Mouse (Mus musculus) heart, embryonic 12.5 days (tissue): Measurements from ENCODE around the gene Klf12. TPM values are rescaled to one million over a fixed set of nuclear protein-coding genes. Genes with fewer than 3 reads are reported as not detected.

Experiments used
- ATAC-seq: fragments of 200-750 bp; cut with Nextera tagmentation; 2 replicates; pipeline ENCODE4 v1.8.0; 2017; ENCODE audit warnings: moderate TSS enrichment, moderate library complexity; ENCODE audit not compliant: insufficient number of reproducible peaks, low FRiP score
- H3K27ac ChIP-seq: fragments of 300-500 bp; sonication (generic); 2 replicates; pipeline ENCODE4 v1.5.1; 2016; ENCODE audit warnings: mild to moderate bottlenecking, moderate library complexity; ENCODE audit not compliant: poor library complexity, severe bottlenecking
- H3K27me3 ChIP-seq: fragments of 300-500 bp; sonication (generic); replicated peaks from 2 replicates; pipeline ENCODE4 v1.6.1; 2016; ENCODE audit warnings: mild to moderate bottlenecking, moderate library complexity
- H3K36me3 ChIP-seq: fragments of 300-500 bp; sonication (generic); 2 replicates; pipeline ENCODE4 v1.6.1; 2016; ENCODE audit warnings: mild to moderate bottlenecking, moderate library complexity
- H3K4me1 ChIP-seq: fragments of 300-500 bp; sonication (generic); replicated peaks from 2 replicates; pipeline ENCODE4 v1.6.1; 2016; ENCODE audit warnings: mild to moderate bottlenecking
- H3K4me2 ChIP-seq: fragments of 300-500 bp; sonication (generic); 2 replicates; pipeline ENCODE4 v1.6.1; 2016; ENCODE audit warnings: mild to moderate bottlenecking, moderate library complexity
- H3K4me3 ChIP-seq: fragments of 300-500 bp; sonication (generic); 2 replicates; pipeline ENCODE4 v1.5.1; 2016; ENCODE audit warnings: mild to moderate bottlenecking
- H3K9ac ChIP-seq: fragments of 300-500 bp; sonication (generic); 2 replicates; pipeline ENCODE4 v1.6.1; 2016; ENCODE audit warnings: mild to moderate bottlenecking, moderate library complexity
- H3K9me3 ChIP-seq: fragments of 300-500 bp; sonication (generic); replicated peaks from 2 replicates; pipeline ENCODE4 v1.6.1; 2016; ENCODE audit warnings: mild to moderate bottlenecking, moderate library complexity
- whole genome bisulfite sequencing: fragments of 180-500 bp; shearing (Covaris S2); methylation state at CpG from one replicate; pipeline ENCODE4 v1.1.7; 2016; 5-methylcytosine and 5-hydroxymethylcytosine counted together
- polyA plus RNA-seq: library from polyadenylated mRNA; unstranded; fragments of >200 nt; fragmentation: Nextera tagmentation; extraction: Ambion mirVana; gene quantifications from 2 replicates; pipeline ENCODE4 v1.2.1, GENCODE M21; 2016

Gene Klf12
- polyA plus RNA-seq, 1 experiment from 2014 or later, result 4.5 TPM

DNA sequence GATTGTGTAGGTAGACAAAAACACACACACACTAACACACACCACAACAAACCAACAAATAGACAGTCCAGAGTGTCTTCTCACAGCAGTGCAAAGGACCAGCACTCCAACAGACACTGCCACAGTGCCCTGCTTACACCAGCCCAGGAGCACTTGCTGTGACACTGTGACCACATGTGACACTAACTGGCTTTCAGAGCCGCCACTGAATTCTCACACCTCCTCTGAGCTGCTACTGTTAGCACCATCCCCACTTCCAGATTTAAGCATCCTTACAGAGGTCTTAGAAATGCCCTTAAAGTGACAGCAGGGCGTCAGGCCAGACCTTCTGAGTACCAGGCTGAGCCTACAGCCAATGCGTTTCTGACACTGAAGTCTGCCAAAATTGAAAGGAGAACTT, 48.7 kb downstream of the Klf12 start:
- no peak for ATAC-seq
- H3K4me2 ChIP-seq, result no peak overlapping the region
- no peak overlapping the region for H3K4me3 ChIP-seq
- WGBS, result 24% methylated on average over 3 of the region's 3 CpGs
- no peak overlapping the region for H3K27ac ChIP-seq
- no peaks in the 10 kb centered on the region for H3K9me3 ChIP-seq
- H3K9ac ChIP-seq, result no peak overlapping the region
- peaks cover 23% of the 10 kb centered on the region for H3K4me1 ChIP-seq
- no peaks in the 10 kb centered on the region for H3K36me3 ChIP-seq
- no peaks in the 10 kb centered on the region for H3K27me3 ChIP-seq

DNA sequence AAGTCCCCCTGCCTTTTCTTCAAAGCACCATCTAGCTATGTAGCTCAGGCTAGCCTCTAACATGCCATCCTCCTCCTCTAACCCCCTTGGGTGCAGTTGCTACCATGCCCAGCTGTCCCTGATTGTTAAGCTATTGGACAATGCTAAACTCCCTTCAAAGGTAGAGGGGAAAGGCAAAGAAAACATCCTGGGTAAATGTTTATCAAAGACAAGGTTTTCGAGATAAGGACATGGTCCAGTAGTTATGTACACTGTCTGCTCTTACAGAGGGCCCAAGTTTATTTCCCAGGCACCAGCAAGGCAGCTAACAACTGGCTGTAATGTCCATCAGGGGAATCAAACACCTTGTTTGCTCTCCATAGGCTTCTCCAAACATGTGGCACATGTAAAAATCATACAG, 53.1 kb downstream of the Klf12 start:
- Histone ChIP-seq H3K27ac (no peak overlapping the region), H3K9ac (no peak overlapping the region), H3K9me3 (no peaks in the 10 kb centered on the region), H3K4me1 (peaks cover 18% of the 10 kb centered on the region), H3K27me3 (no peaks in the 10 kb centered on the region), H3K4me3 (no peak overlapping the region), H3K36me3 (no peaks in the 10 kb centered on the region), H3K4me2 (no peak overlapping the region)
- no peak for ATAC-seq
- 50% methylated on average over 1 of the region's 1 CpGs for WGBS

DNA sequence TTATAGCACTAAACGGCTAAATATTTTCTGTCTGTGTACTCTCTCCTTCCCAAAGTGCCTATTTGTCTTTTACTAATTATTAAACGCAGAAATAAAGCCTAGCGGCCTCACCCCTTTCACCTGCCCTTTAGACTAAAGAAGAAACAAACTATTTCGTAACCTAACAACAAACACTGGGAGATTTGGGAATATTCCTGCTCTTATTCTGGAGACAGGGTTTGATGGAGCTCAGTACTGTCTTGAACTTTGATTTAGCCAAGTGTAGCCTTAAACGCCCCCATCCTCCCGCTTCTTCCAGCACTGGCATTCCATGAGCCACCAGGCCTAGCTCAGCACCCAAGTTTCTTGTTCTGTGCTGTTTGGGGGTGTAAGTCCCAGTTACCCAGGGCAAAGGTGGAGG, 56.4 kb downstream of the Klf12 start:
- H3K4me1 ChIP-seq, result peaks cover 16% of the 10 kb centered on the region; the same call in 1 of the 2 replicates
- WGBS, result 89% methylated on average over 6 of the region's 6 CpGs
- no peaks in the 10 kb centered on the region for H3K36me3 ChIP-seq
- H3K27me3 ChIP-seq, result no peaks in the 10 kb centered on the region
- H3K4me3 ChIP-seq, result no peak overlapping the region
- H3K9ac ChIP-seq, result no peak overlapping the region
- H3K9me3 ChIP-seq, result no peaks in the 10 kb centered on the region
- H3K27ac ChIP-seq, result no peak overlapping the region
- no peak for ATAC-seq
- no peak overlapping the region for H3K4me2 ChIP-seq

DNA sequence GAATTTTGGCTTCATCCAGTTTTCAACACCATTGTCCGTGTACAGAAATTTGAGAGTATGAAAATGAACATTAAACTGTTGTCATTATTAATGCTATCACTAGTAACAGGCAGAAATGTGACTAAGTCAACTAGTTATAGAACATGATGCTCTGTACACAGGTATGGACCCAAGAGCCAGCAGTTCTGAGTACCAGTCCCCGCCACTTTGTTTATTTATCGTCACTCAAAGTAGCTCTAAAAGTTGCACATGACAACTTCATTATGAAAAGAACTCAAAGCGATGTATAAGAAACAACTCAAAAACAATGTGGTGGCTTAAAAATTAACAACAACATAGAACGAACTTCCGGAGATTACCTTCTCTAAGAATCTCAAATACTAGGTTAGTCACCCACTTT, 56.8 kb downstream of the Klf12 start:
- 87% methylated on average over 6 of the region's 6 CpGs for WGBS
- H3K9me3 ChIP-seq, result no peaks in the 10 kb centered on the region
- no peak overlapping the region for H3K9ac ChIP-seq
- no peak overlapping the region for H3K27ac ChIP-seq
- H3K4me1 ChIP-seq, result peaks cover 12% of the 10 kb centered on the region; the same call in 1 of the 2 replicates
- H3K4me2 ChIP-seq, result no peak overlapping the region
- ATAC-seq, result no peak
- no peaks in the 10 kb centered on the region for H3K27me3 ChIP-seq
- H3K36me3 ChIP-seq, result no peaks in the 10 kb centered on the region
- no peak overlapping the region for H3K4me3 ChIP-seq

DNA sequence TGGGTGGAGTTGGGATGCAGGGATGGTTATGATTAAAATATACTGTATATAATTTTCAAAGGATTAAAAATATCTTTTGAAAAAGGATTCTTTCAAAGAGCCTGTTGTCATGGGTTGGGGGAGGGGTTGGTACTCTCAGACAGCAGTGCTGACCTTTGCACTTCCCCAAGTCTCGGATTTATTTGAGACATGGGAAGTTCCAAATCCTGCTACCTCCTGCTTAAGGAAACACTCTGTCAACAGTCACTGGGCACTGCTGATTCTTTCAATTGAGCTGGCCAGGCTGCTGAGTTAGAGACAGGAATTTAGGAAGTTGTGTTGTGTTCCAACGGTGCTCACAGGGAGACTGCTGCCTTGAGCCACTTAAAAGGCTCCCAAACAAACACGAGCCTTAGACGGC, 60.3 kb downstream of the Klf12 start:
- 26% methylated on average over 4 of the region's 4 CpGs for WGBS
- Histone ChIP-seq H3K27me3 (no peaks in the 10 kb centered on the region), H3K36me3 (no peaks in the 10 kb centered on the region), H3K4me3 (no peak overlapping the region), H3K4me2 (no peak overlapping the region), H3K9ac (no peak overlapping the region), H3K9me3 (no peaks in the 10 kb centered on the region), H3K27ac (no peak overlapping the region), H3K4me1 (peaks cover 19% of the 10 kb centered on the region; the same call in 1 of the 2 replicates)
- no peak for ATAC-seq

- Histone ChIP-seq H3K4me1 (peaks cover 19% of the 10 kb centered on the region; the same call in 1 of the 2 replicates), H3K4me3 (no peak overlapping the region), H3K27me3 (no peaks in the 10 kb centered on the region), H3K9ac (no peak overlapping the region), H3K36me3 (no peaks in the 10 kb centered on the region), H3K9me3 (no peaks in the 10 kb centered on the region), H3K4me2 (no peak overlapping the region), H3K27ac (no peak overlapping the region)
- WGBS, result 68% methylated on average over 4 of the region's 4 CpGs
- ATAC-seq, result no peak
These were observed 62.2 kb downstream of the Klf12 start for GRCm38 (mm10) chr14:100222260-100222659.

DNA sequence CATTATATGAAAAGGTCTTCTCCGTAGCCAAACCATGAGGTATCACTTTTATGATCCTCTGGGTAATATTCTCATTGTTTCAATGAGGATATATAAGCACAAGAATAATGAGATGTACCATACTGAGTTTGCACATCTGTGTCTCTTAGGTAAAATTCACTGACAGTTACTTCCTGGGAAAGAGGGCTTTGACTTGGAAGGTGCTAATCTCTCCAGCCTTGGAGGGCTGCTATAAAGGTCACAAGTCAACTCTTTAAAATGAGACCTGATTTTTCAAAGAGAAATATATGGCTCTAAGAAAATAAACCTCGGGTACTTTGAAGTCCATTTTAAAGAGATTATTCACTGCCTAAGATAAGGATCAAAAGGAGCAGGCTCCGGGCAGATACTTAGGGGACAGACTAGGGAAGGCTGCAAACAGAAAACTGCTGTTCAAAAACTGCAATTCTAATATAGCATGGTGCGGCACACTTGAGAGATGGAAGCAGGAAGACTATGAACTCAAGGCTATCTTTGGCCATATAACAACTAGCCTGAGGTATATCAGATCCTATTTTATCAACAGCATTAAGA, 69.2 kb downstream of the Klf12 start:
- WGBS, result 42% methylated on average over 4 of the region's 4 CpGs
- Histone ChIP-seq H3K27me3 (no peaks in the 10 kb centered on the region), H3K36me3 (no peaks in the 10 kb centered on the region), H3K4me3 (no peak overlapping the region), H3K9me3 (no peaks in the 10 kb centered on the region), H3K27ac (no peak overlapping the region), H3K4me2 (no peak overlapping the region), H3K9ac (no peak overlapping the region), H3K4me1 (peaks cover 16% of the 10 kb centered on the region)
- ATAC-seq, result no peak

DNA sequence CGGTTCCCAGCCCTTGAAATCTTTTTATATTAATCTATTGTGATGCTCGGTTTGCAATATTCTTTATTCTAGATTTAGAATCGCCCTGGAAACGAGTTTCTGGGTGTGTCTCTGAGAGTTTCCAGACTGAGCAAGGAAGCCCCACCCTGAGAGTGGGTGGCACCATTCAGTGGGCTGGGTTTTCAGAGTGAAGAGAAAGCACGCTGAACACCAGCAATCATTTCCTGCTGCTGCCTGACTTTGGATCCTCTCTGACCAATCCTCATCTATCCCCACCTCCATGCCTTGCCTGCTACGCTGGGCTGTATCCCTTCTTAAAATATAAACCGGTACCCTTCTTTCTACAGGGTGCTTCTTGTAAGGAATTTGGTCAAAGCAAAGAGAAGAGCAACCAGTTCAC, 71.4 kb downstream of the Klf12 start:
- no peak overlapping the region for H3K4me2 ChIP-seq
- no peak; the same call in 1 of the 2 replicates for ATAC-seq
- peaks cover 16% of the 10 kb centered on the region for H3K4me1 ChIP-seq
- no peaks in the 10 kb centered on the region for H3K9me3 ChIP-seq
- H3K27ac ChIP-seq, result no peak overlapping the region
- no peaks in the 10 kb centered on the region for H3K36me3 ChIP-seq
- H3K27me3 ChIP-seq, result no peaks in the 10 kb centered on the region
- no peak overlapping the region for H3K4me3 ChIP-seq
- WGBS, result 71% methylated on average over 7 of the region's 7 CpGs
- H3K9ac ChIP-seq, result no peak overlapping the region

DNA sequence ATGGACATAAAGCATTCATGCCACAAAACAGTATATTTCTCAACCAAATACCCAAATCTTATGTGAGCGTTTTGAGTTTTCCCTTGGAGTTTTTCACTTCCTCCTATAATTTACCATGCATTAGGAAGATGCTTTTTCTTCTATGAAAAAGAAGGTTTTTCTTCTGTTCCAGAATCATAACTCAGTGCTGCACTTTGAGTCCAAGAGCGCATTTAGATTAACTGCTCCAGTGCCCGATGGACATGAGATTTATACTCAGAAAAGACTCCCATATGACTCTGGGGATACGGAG, 72.7 kb downstream of the Klf12 start:
- no peak for ATAC-seq
- Histone ChIP-seq H3K4me1 (peaks cover 16% of the 10 kb centered on the region), H3K27ac (no peak overlapping the region), H3K27me3 (no peaks in the 10 kb centered on the region), H3K9me3 (no peaks in the 10 kb centered on the region), H3K36me3 (no peaks in the 10 kb centered on the region), H3K4me2 (no peak overlapping the region), H3K4me3 (no peak overlapping the region), H3K9ac (no peak overlapping the region)
- WGBS, result 83% methylated on average over 4 of the region's 4 CpGs

DNA sequence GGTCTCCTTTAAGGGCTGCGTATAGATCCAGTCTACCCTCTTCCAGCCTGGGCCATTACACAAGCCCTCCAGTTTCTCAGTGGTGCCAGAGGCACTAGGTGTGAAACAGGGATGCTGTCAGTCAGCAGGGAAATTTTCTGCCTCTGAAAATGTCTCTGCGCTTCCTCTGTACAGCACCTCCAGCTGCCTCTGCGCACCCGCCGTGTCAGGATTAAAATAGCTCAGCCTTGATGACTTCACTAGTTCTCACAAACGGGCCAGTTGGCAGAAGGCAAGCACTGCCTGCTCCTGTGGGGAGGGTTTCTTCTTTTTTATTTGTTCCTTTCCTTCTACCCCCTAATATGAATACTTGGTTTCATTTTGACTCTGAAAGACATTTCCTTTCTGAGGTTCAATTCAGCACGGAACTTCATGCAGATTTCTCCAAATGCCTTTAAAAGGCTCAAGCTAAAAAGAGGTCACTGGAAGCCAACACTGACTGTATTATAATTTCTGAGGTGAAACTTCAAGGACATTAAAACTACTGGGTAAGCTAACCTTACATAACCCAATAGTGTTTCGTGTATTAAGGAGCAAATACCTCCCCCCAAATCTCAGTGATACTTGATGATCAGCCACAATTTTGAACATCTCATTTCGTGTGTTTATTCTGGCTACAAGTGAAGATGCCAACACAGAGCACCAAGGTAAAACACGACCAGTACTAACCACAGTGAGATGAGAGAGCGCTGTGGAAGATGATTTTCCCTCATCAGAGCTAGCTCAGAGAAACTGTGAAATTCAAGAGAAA, 73.2 kb downstream of the Klf12 start:
- Histone ChIP-seq H3K27me3 (no peaks in the 10 kb centered on the region), H3K4me1 (peaks cover 16% of the 10 kb centered on the region), H3K4me3 (no peak overlapping the region), H3K27ac (peak overlapping the region; percentile 65), H3K9ac (no peak overlapping the region), H3K9me3 (no peaks in the 10 kb centered on the region), H3K36me3 (no peaks in the 10 kb centered on the region), H3K4me2 (peak overlapping the region; percentile 4; the same call in 1 of the 2 replicates)
- 37% methylated on average over 11 of the region's 11 CpGs for WGBS
- ATAC-seq, result 0 out of 2 replicates have a peak, but pooled peaks have one; percentile 66

- Histone ChIP-seq H3K9me3 (no peaks in the 10 kb centered on the region), H3K4me1 (peaks cover 16% of the 10 kb centered on the region), H3K36me3 (no peaks in the 10 kb centered on the region), H3K4me2 (peak overlapping the region; percentile 44), H3K4me3 (no peak overlapping the region), H3K27me3 (no peaks in the 10 kb centered on the region), H3K9ac (no peak overlapping the region), H3K27ac (no peak overlapping the region)
- WGBS, result 28% methylated on average over 12 of the region's 12 CpGs
- no peak for ATAC-seq
These were observed 74.6 kb downstream of the Klf12 start for GRCm38 (mm10) chr14:100209814-100210419.
